Comparison of ENCODE assay signal across 16 mouse cellular contexts in genomic region chr9:113738941-113739340, GRCm38 (mm10). TPM values are rescaled to one million over a fixed set of nuclear protein-coding genes. Genes with fewer than 3 reads are reported as not detected.
A peak's percentile ranks its signal among the peaks of the same experiment; 100 is the strongest.
DNase-seq lines count a peak whose midpoint lies in the region; ATAC-seq lines count a peak whose summit lies in the region.
"Had no signal": no experiment of that assay in that cellular context is flagged by ENCODE, and none has a peak within 500 bp of the region (broad histone marks: within the 10 kb centered on the region; RNA-seq: fewer than 3 reads in every experiment).

No protein-coding gene starts in this region.

- H3K36me3 ChIP-seq in heart, embryonic 12.5 days = no peaks in the 10 kb centered on the region
- H3K36me3 ChIP-seq in forebrain, embryonic 10.5 days (replicated peaks) = no peaks in the 10 kb centered on the region

- peaks cover 10% of the 10 kb centered on the region for H3K4me1 ChIP-seq in heart, embryonic 12.5 days (replicated peaks)
- H3K4me1 ChIP-seq in forebrain, embryonic 10.5 days = peaks cover 22% of the 10 kb centered on the region

- WGBS in heart, embryonic 12.5 days = 66% methylated on average over 6 of the region's 6 CpGs
- 91% methylated on average over 6 of the region's 6 CpGs for WGBS in forebrain, embryonic 10.5 days

- peak; percentile 98 for DNase-seq in heart, adult 11 months
- peak; percentile 9 for DNase-seq in urinary bladder, postnatal 14 days (ENCODE audit: low spot score)
- no peak for DNase-seq in urinary bladder, postnatal 10 days (ENCODE audit: low spot score)
- DNase-seq in kidney, adult 9 months = peak; percentile 48
- no peak for DNase-seq in forebrain, embryonic 10.5 days (ENCODE audit: extremely low spot score, low spot score)
- DNase-seq in frontal cortex, postnatal 14 days (ENCODE audit: low spot score in 2 of 2) = no peak
- DNase-seq: cerebellum, postnatal 25 days; layer of hippocampus, adult 9-11 months; liver, postnatal 0 days; right cerebral cortex, postnatal 25 days; thymus, postnatal 36 days had no signal

- no peak for ATAC-seq in heart, embryonic 12.5 days (ENCODE audit: insufficient number of reproducible peaks, low FRiP score)
- ATAC-seq in inflammation-experienced regulatory T-cells, adult 6 months = no peak
- ATAC-seq: forebrain, embryonic 14.5 days; liver, postnatal 0 days had no signal

- no peak overlapping the region for H3K4me2 ChIP-seq in heart, embryonic 12.5 days
- H3K4me2 ChIP-seq: midbrain, embryonic 11.5 days had no signal

- no peak overlapping the region for H3K9ac ChIP-seq in heart, embryonic 12.5 days
- H3K9ac ChIP-seq: liver, postnatal 0 days had no signal

- no peaks in the 10 kb centered on the region for H3K9me3 ChIP-seq in heart, embryonic 12.5 days (replicated peaks)
- H3K9me3 ChIP-seq in forebrain, embryonic 10.5 days = no peaks in the 10 kb centered on the region

- H3K27ac ChIP-seq in heart, embryonic 12.5 days (ENCODE audit: poor library complexity, severe bottlenecking) = no peak overlapping the region
- no peak overlapping the region for H3K27ac ChIP-seq in forebrain, embryonic 10.5 days

- no peaks in the 10 kb centered on the region for H3K27me3 ChIP-seq in heart, embryonic 12.5 days (replicated peaks)
- no peaks in the 10 kb centered on the region for H3K27me3 ChIP-seq in forebrain, embryonic 10.5 days (ENCODE audit: poor library complexity, severe bottlenecking)

- no peak overlapping the region for H3K4me3 ChIP-seq in heart, embryonic 12.5 days
- H3K4me3 ChIP-seq in forebrain, embryonic 10.5 days = no peak overlapping the region
- H3K4me3 ChIP-seq: myocyte had no signal

RNA-seq across cellular contexts. Expression of gene Clasp2, which starts 2.3 kb away (rescaled TPM):
- 34.2 and 38.1 TPM in 2 replicates for polyA plus RNA-seq in heart, embryonic 12.5 days (2016; fragmentation: Nextera tagmentation; extraction: Ambion mirVana)
- 33.8 and 36.8 TPM in 2 replicates for polyA plus RNA-seq in forebrain, embryonic 10.5 days (2016; fragmentation: Nextera tagmentation; extraction: Ambion mirVana)
- polyA plus RNA-seq in inflammation-experienced regulatory T-cells, adult 6 months (2017; shearing (Covaris generic)) = 10 to 100 TPM in 2 of 3 experiments, 1 to 10 TPM in 1; 9.5 to 11.3 (median 10.7) TPM

RNA-seq across cellular contexts. Expression of gene Pdcd6ip, which starts 30.9 kb away (rescaled TPM):
- polyA plus RNA-seq in heart, embryonic 12.5 days (2016; fragmentation: Nextera tagmentation; extraction: Ambion mirVana) = 80.8 and 81.7 TPM in 2 replicates
- polyA plus RNA-seq in forebrain, embryonic 10.5 days (2016; fragmentation: Nextera tagmentation; extraction: Ambion mirVana) = 56.7 and 56.9 TPM in 2 replicates
- 10 to 100 TPM; 25.7 to 79.0 (median 49.2) TPM for polyA plus RNA-seq in inflammation-experienced regulatory T-cells, adult 6 months (2017; shearing (Covaris generic))

Comparison
In these comparisons a context has a peak if more than half of its experiments do, and no peak if none do; other contexts are left out.
1. DNase-seq: peak in heart, adult 11 months (single experiment), urinary bladder, postnatal 14 days (single experiment) and kidney, adult 9 months (single experiment); none in urinary bladder, postnatal 10 days (single experiment), forebrain, embryonic 10.5 days (single experiment) and frontal cortex, postnatal 14 days (0 of 2).